Mouse (Mus musculus) erythroblast, embryonic 14.5 days (primary cell): ENCODE results near the gene Dop1a.

ENCODE experiments used
- GATA1 ChIP-seq: IDR thresholded peaks from 2 replicates; pipeline ENCODE4 v1.6.1; 2012; ENCODE audit warnings: low read length, inconsistent platforms, mixed read lengths
- TAL1 ChIP-seq: IDR thresholded peaks from 3 replicates; pipeline ENCODE4 v1.6.1; 2012; ENCODE audit warnings: low read length, inconsistent platforms, mixed read lengths

DNA sequence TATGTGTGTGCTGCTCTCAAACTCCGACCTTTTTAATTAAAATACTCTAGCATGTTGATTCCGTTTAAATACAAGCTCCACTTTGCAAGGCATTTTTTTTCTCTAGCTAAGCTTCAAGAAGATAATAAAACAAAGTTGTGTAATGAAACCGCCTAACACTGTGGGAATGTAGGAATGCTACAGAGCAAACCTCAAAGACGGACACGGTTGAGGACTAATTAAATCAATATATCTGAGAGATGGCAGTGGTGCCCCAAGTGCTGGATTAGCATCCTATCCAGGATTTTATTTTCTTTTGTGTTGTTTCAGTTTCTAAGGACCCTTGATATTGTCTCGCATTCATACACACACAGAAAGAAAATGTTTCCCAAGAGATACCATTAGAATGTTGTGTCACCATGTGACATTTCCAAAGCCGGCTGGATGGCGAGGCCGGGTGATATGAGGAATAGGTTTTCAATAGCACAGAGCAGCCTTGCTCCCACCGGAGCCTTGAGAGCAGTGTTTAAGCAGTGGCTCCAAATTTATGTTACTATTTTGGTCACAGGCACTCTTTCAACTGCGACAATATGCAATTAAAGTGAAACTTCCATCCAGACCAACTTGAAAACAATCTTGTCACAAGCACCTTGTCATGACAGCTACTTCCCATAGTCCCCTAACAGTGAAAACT is 28.5 kb upstream of the Dop1a start:
- TF ChIP-seq GATA1 = no peak
- TF ChIP-seq TAL1 = no peak
